29 mouse cellular contexts compared by ENCODE assay signal in genomic region chr19:6536696-6537095, GRCm38 (mm10). TPM values are rescaled to one million over a fixed set of nuclear protein-coding genes. Genes with fewer than 3 reads are reported as not detected.
A peak's percentile ranks its signal among the peaks of the same experiment; 100 is the strongest.
DNase-seq lines count a peak whose midpoint lies in the region; ATAC-seq and TF ChIP-seq lines count a peak whose summit lies in the region.
"Had no signal": no experiment of that assay in that cellular context is flagged by ENCODE, and none has a peak within 500 bp of the region (broad histone marks: within the 10 kb centered on the region; RNA-seq: fewer than 3 reads in every experiment).

No protein-coding gene starts in this region.

- H3K4me3 ChIP-seq in cerebellum, adult 2 months (replicated peaks; ENCODE audit: insufficient read depth, low read depth, low read length): no peak overlapping the region
- no peak overlapping the region for H3K4me3 ChIP-seq in midbrain, embryonic 16.5 days (ENCODE audit: low read depth, low read length)
- H3K4me3 ChIP-seq in midbrain, embryonic 14.5 days (replicated peaks; ENCODE audit: low read depth, low read length): no peak overlapping the region
- H3K4me3 ChIP-seq: embryonic facial prominence, embryonic 10.5 days; forebrain, embryonic 10.5 days; heart, embryonic 13.5 days; limb, embryonic 13.5 days; liver, embryonic 13.5 days; stomach, embryonic 15.5 days had no signal

- no peaks in the 10 kb centered on the region for H3K36me3 ChIP-seq in midbrain, embryonic 16.5 days (ENCODE audit: control insufficient read depth, insufficient read depth, low read length)
- peaks cover 5% of the 10 kb centered on the region; the same call in 1 of the 2 replicates for H3K36me3 ChIP-seq in midbrain, embryonic 14.5 days (ENCODE audit: control insufficient read depth, insufficient read depth, low read length)
- H3K36me3 ChIP-seq: embryonic facial prominence, embryonic 10.5 days; forebrain, embryonic 10.5 days; heart, embryonic 13.5 days; limb, embryonic 13.5 days; liver, embryonic 13.5 days; stomach, embryonic 15.5 days had no signal

- H3K27me3 ChIP-seq in cerebellum, adult 2 months (ENCODE audit: control insufficient read depth, insufficient read depth, low read length): no peaks in the 10 kb centered on the region
- H3K27me3 ChIP-seq in midbrain, embryonic 16.5 days (ENCODE audit: control insufficient read depth, insufficient read depth, low read depth, low read length): no peaks in the 10 kb centered on the region
- no peaks in the 10 kb centered on the region for H3K27me3 ChIP-seq in midbrain, embryonic 14.5 days (ENCODE audit: control insufficient read depth, insufficient read depth, low read length)

- peaks cover 92% of the 10 kb centered on the region for H3K4me1 ChIP-seq in cerebellum, adult 2 months (ENCODE audit: control insufficient read depth, insufficient read depth, low read length)
- H3K4me1 ChIP-seq in midbrain, embryonic 16.5 days (ENCODE audit: control insufficient read depth, insufficient read depth, low read length): peaks cover 22% of the 10 kb centered on the region
- peaks cover 25% of the 10 kb centered on the region for H3K4me1 ChIP-seq in midbrain, embryonic 14.5 days (ENCODE audit: control insufficient read depth, insufficient read depth, low read length)

- peak; percentile 72 to 78 for DNase-seq in cerebellum, adult 2 months
- no peak for DNase-seq in cerebellum, adult 11 months
- DNase-seq in kidney, adult 9 months: peak; percentile 14
- no peak for DNase-seq in kidney, postnatal 4 days
- no peak for DNase-seq in midbrain, embryonic 14.5 days
- peak; percentile 55 to 62 for DNase-seq in cerebellum, postnatal 36 days
- DNase-seq: adrenal gland, postnatal 25 days; gastrocnemius, postnatal 10 days; heart, adult 11 months; kidney, adult 11 months; layer of hippocampus, postnatal 36 days; liver, embryonic 13.5 days; lung, embryonic 14.5 days; thymus, postnatal 36 days had no signal

- ATAC-seq in midbrain, embryonic 16.5 days: no peak
- no peak for ATAC-seq in midbrain, embryonic 14.5 days (ENCODE audit: low FRiP score, low TSS enrichment)
- no peak for ATAC-seq in granulocyte monocyte progenitor cell, adult 5-6 weeks (replicated peaks; ENCODE audit: poor library complexity, severe bottlenecking)
- ATAC-seq: CD4-positive, CD25-positive, alpha-beta regulatory T cell, adult 4 months; forebrain, embryonic 16.5 days had no signal

- no peaks in the 10 kb centered on the region for H3K9me3 ChIP-seq in midbrain, embryonic 16.5 days (replicated peaks; ENCODE audit: control insufficient read depth, low read length, poor library complexity, severe bottlenecking)
- H3K9me3 ChIP-seq in midbrain, embryonic 14.5 days (ENCODE audit: control insufficient read depth, low read length): no peaks in the 10 kb centered on the region
- H3K9me3 ChIP-seq: embryonic facial prominence, embryonic 10.5 days; forebrain, embryonic 10.5 days; heart, embryonic 13.5 days; limb, embryonic 13.5 days; liver, embryonic 13.5 days; stomach, embryonic 15.5 days had no signal

- no peak for TF ChIP-seq POLR2A in cerebellum, adult 2 months (IDR thresholded peaks at IDR 0.05; ENCODE audit: borderline replicate concordance, insufficient read depth, low read length)

- TF ChIP-seq CTCF in cerebellum, adult 2 months (IDR thresholded peaks at IDR 0.05; ENCODE audit: borderline replicate concordance, insufficient read depth, low read depth, low read length): no peak

- H3K27ac ChIP-seq in cerebellum, adult 2 months (ENCODE audit: insufficient read depth, low read length): peak overlapping the region; percentile 74
- H3K27ac ChIP-seq in midbrain, embryonic 16.5 days (ENCODE audit: low read length): peak overlapping the region; percentile 33; the same call in 1 of the 2 replicates
- H3K27ac ChIP-seq in midbrain, embryonic 14.5 days (replicated peaks; ENCODE audit: low read depth, low read length): no peak overlapping the region
- H3K27ac ChIP-seq: embryonic facial prominence, embryonic 10.5 days; forebrain, embryonic 10.5 days; heart, embryonic 13.5 days; kidney, postnatal 0 days; limb, embryonic 13.5 days; liver, embryonic 13.5 days; stomach, embryonic 15.5 days had no signal

- 0 out of 2 replicates have a peak overlapping the region, but pooled peaks have one; percentile 20 for H3K9ac ChIP-seq in midbrain, embryonic 16.5 days (ENCODE audit: low read depth, low read length)
- no peak overlapping the region for H3K9ac ChIP-seq in midbrain, embryonic 14.5 days (replicated peaks; ENCODE audit: low read length)
- H3K9ac ChIP-seq: heart, embryonic 13.5 days; limb, embryonic 13.5 days; liver, embryonic 13.5 days; lung, embryonic 14.5 days; stomach, embryonic 15.5 days had no signal

- 18% methylated on average over 6 of the region's 6 CpGs for WGBS in cerebellum, adult 2 months
- WGBS in midbrain, embryonic 16.5 days: 66% methylated on average over 6 of the region's 6 CpGs
- 71% methylated on average over 6 of the region's 6 CpGs for WGBS in midbrain, embryonic 14.5 days

- no peak overlapping the region for H3K4me2 ChIP-seq in midbrain, embryonic 16.5 days (ENCODE audit: low read length)
- no peak overlapping the region for H3K4me2 ChIP-seq in midbrain, embryonic 14.5 days (ENCODE audit: low read length)
- H3K4me2 ChIP-seq: heart, embryonic 13.5 days; limb, embryonic 13.5 days; liver, embryonic 13.5 days; lung, embryonic 14.5 days; stomach, embryonic 15.5 days had no signal

RNA-seq across cellular contexts. Expression of gene Slc22a12, which starts 6.1 kb away (rescaled TPM):
- polyA plus RNA-seq in cerebellum, adult 2 months (2012; rRNA removed): 0.15 and 0.24 TPM in 2 replicates
- 0.11 TPM in 1 of 2 replicates, not detected in the other for polyA plus RNA-seq in midbrain, embryonic 16.5 days (2015; fragmentation: Nextera tagmentation; extraction: Ambion mirVana)
- not detected in 2 replicates for polyA plus RNA-seq in midbrain, embryonic 14.5 days (2014; fragmentation: Nextera tagmentation; extraction: Ambion mirVana)
- not detected in 2 replicates for total RNA-seq in granulocyte monocyte progenitor cell, adult 5-6 weeks (2014; fragmentation: Nextera tagmentation)
- not detected in 2 replicates for total RNA-seq in granulocyte monocyte progenitor cell, adult 5-6 weeks (2017)
- total RNA-seq: adrenal gland, postnatal 25 days; common myeloid progenitor, adult 5-6 weeks; gastrocnemius, postnatal 10 days; heart, postnatal 25 days; megakaryocyte, adult 5-6 weeks; monocyte, adult 5-6 weeks; neutrophil, adult 5-6 weeks had no signal
- polyA plus RNA-seq: CD4-positive, CD25-positive, alpha-beta regulatory T cell, adult 4 months; embryonic facial prominence, embryonic 10.5 days; forebrain, embryonic 10.5 days; forebrain, embryonic 16.5 days; heart, embryonic 13.5 days; limb, embryonic 13.5 days; liver, embryonic 13.5 days; lung, embryonic 14.5 days; stomach, embryonic 15.5 days had no signal

Comparison
In these comparisons a context has a peak if more than half of its experiments do, and no peak if none do; other contexts are left out.
1. DNase-seq: peak in cerebellum, adult 2 months (2 of 2), kidney, adult 9 months (single experiment) and cerebellum, postnatal 36 days (2 of 2); none in cerebellum, adult 11 months (single experiment), kidney, postnatal 4 days (0 of 2) and midbrain, embryonic 14.5 days (single experiment).